Mouse (Mus musculus) heart, postnatal 0 days (tissue): Measurements from ENCODE around the gene Cdk14. TPM values are rescaled to one million over a fixed set of nuclear protein-coding genes. Genes with fewer than 3 reads are reported as not detected.

ENCODE experiments used
- ATAC-seq: fragments of 200-750 bp; cut with Nextera tagmentation; 2 replicates; pipeline ENCODE4 v1.8.0; 2017; ENCODE audit warnings: low read depth, moderate number of reproducible peaks, moderate library complexity; ENCODE audit not compliant: insufficient read depth
- DNase-seq: peaks from one replicate; pipeline ENCODE4 v3.0.0-alpha.2; 2016; ENCODE audit warnings: low spot score
- H3K27ac ChIP-seq: fragments of 300-500 bp; sonication (generic); 2 replicates; pipeline ENCODE4 v1.5.1; 2014; ENCODE audit warnings: low read depth, mild to moderate bottlenecking
- H3K27me3 ChIP-seq: fragments of 300-500 bp; sonication (generic); 2 replicates; pipeline ENCODE4 v1.6.1; 2014; ENCODE audit warnings: low read length, mixed read lengths; ENCODE audit not compliant: control insufficient read depth, insufficient read depth
- H3K36me3 ChIP-seq: fragments of 300-500 bp; sonication (generic); replicated peaks from 2 replicates; pipeline ENCODE4 v1.6.1; 2014; ENCODE audit warnings: low read length, mixed read lengths; ENCODE audit not compliant: control insufficient read depth, insufficient read depth
- H3K4me1 ChIP-seq: fragments of 300-500 bp; sonication (generic); 2 replicates; pipeline ENCODE4 v1.6.1; 2014; ENCODE audit warnings: antibody characterized with exemption; ENCODE audit not compliant: control insufficient read depth, insufficient read depth
- H3K4me2 ChIP-seq: fragments of 300-500 bp; sonication (generic); 2 replicates; pipeline ENCODE4 v1.6.1; 2014; ENCODE audit warnings: low read depth, mild to moderate bottlenecking, low read length, moderate library complexity
- H3K4me3 ChIP-seq: fragments of 300-500 bp; sonication (generic); 2 replicates; pipeline ENCODE4 v1.5.1; 2014; ENCODE audit warnings: low read depth, low read length
- H3K9ac ChIP-seq: fragments of 300-500 bp; sonication (generic); replicated peaks from 2 replicates; pipeline ENCODE4 v1.6.1; 2014; ENCODE audit warnings: low read depth, low read length, mixed read lengths
- H3K9me3 ChIP-seq: fragments of 300-500 bp; sonication (generic); replicated peaks from 2 replicates; pipeline ENCODE4 v1.6.1; 2016; ENCODE audit warnings: low read length; ENCODE audit not compliant: control insufficient read depth
- CTCF ChIP-seq: IDR thresholded peaks from 2 replicates; pipeline ENCODE4 v1.5.1; 2016; ENCODE audit warnings: antibody characterized with exemption, control low read depth, low read depth
- EP300 ChIP-seq: IDR thresholded peaks from 2 replicates; pipeline ENCODE4 v1.6.1; 2016; ENCODE audit warnings: antibody characterized with exemption, low read depth
- WGBS: fragments of 180-500 bp; shearing (Covaris S2); extraction: QIAGEN DNeasy Blood & Tissue Kit; methylation state at CpG from one replicate; pipeline ENCODE4 v1.1.7; 2014; 5-methylcytosine and 5-hydroxymethylcytosine counted together
- polyA plus RNA-seq: library from polyadenylated mRNA; unstranded; fragments of >200 nt; fragmentation: Nextera tagmentation; extraction: Ambion mirVana; gene quantifications from 2 replicates; pipeline ENCODE4 v1.2.1, GENCODE M21; 2015
- total RNA-seq: library from RNA; depleted of rRNA; stranded (reverse); fragments of >200 nt; gene quantifications from 2 replicates; pipeline ENCODE4 v1.2.3, GENCODE M21; 2014; ENCODE audit warnings: low replicate concordance

The Cdk14 gene
- total and polyA plus RNA-seq, 2 experiments from 2014 or later: 5.8 to 17.5 TPM

- Histone ChIP-seq H3K4me3 (no peak overlapping the region), H3K4me2 (no peak overlapping the region), H3K36me3 (no peaks in the 10 kb centered on the region), H3K27me3 (no peaks in the 10 kb centered on the region), H3K9me3 (no peaks in the 10 kb centered on the region), H3K9ac (no peak overlapping the region), H3K27ac (no peak overlapping the region), H3K4me1 (peaks cover 8% of the 10 kb centered on the region; the same call in 1 of the 2 replicates)
- DNase-seq (no peak), ATAC-seq (no peak)
- WGBS: 72% methylated on average over 9 of the region's 9 CpGs
- TF ChIP-seq CTCF: no peak
These were observed 214.1 kb downstream of the Cdk14 start for GRCm38 (mm10) chr5:5206012-5206411.

GRCm38 (mm10) chr5:5194562-5195221 lies 225.4 kb downstream of the Cdk14 start:
- peaks cover under 1% of the 10 kb centered on the region; the same call in 1 of the 2 replicates for H3K4me1 ChIP-seq
- no peaks in the 10 kb centered on the region for H3K36me3 ChIP-seq
- H3K9ac ChIP-seq: no peak overlapping the region
- 94% methylated on average over 5 of the region's 5 CpGs for WGBS
- DNase-seq: no peak
- no peak overlapping the region for H3K4me2 ChIP-seq
- no peak overlapping the region for H3K4me3 ChIP-seq
- no peaks in the 10 kb centered on the region for H3K9me3 ChIP-seq
- TF ChIP-seq CTCF (no peak), EP300 (no peak)
- no peaks in the 10 kb centered on the region for H3K27me3 ChIP-seq
- no peak overlapping the region for H3K27ac ChIP-seq
- no peak for ATAC-seq

- H3K36me3 ChIP-seq: no peaks in the 10 kb centered on the region
- H3K4me3 ChIP-seq: no peak overlapping the region
- no peak for TF ChIP-seq EP300
- TF ChIP-seq CTCF: no peak
- H3K4me2 ChIP-seq: no peak overlapping the region
- H3K4me1 ChIP-seq: peaks cover 20% of the 10 kb centered on the region
- DNase-seq: no peak
- H3K9me3 ChIP-seq: no peaks in the 10 kb centered on the region
- no peak for ATAC-seq
- H3K27ac ChIP-seq: no peak overlapping the region
- H3K27me3 ChIP-seq: no peaks in the 10 kb centered on the region
- WGBS: 0% methylated on average over 1 of the region's 1 CpGs
- H3K9ac ChIP-seq: no peak overlapping the region
These were observed 230.5 kb downstream of the Cdk14 start for GRCm38 (mm10) chr5:5189590-5189989.

- H3K9me3 ChIP-seq: no peaks in the 10 kb centered on the region
- ATAC-seq (no peak), DNase-seq (no peak)
- no peak overlapping the region for H3K9ac ChIP-seq
- H3K36me3 ChIP-seq: no peaks in the 10 kb centered on the region
- WGBS: 54% methylated on average over 3 of the region's 3 CpGs
- no peak overlapping the region for H3K27ac ChIP-seq
- no peak overlapping the region for H3K4me3 ChIP-seq
- H3K4me1 ChIP-seq: peaks cover 21% of the 10 kb centered on the region
- no peak overlapping the region for H3K4me2 ChIP-seq
- TF ChIP-seq CTCF (no peak), EP300 (no peak)
- no peaks in the 10 kb centered on the region for H3K27me3 ChIP-seq
These were observed 233.9 kb downstream of the Cdk14 start for GRCm38 (mm10) chr5:5185987-5186742.

GRCm38 (mm10) chr5:5185521-5185920 lies 234.6 kb downstream of the Cdk14 start:
- Histone ChIP-seq H3K4me1 (peaks cover 26% of the 10 kb centered on the region), H3K9ac (no peak overlapping the region), H3K4me3 (no peak overlapping the region), H3K9me3 (no peaks in the 10 kb centered on the region), H3K27ac (no peak overlapping the region), H3K4me2 (no peak overlapping the region), H3K36me3 (no peaks in the 10 kb centered on the region), H3K27me3 (no peaks in the 10 kb centered on the region)
- DNase-seq (no peak), ATAC-seq (no peak)
- no peak for TF ChIP-seq EP300
- no peak for TF ChIP-seq CTCF
